Mouse (Mus musculus): ENCODE results near the gene Hist1h1b.

The Hist1h1b gene

GRCm38 (mm10) chr13:21734010-21734905 is 46.2 kb downstream of the Hist1h1b start:
- peak; percentile 58 for ATAC-seq (ENCODE audit: insufficient number of reproducible peaks, low FRiP score, low TSS enrichment)

- no peak for ATAC-seq (ENCODE audit: insufficient number of reproducible peaks, low FRiP score, low TSS enrichment)
Observed at GRCm38 (mm10) chr13:21733466-21733865, 47.0 kb downstream of the Hist1h1b start.
